Mouse (Mus musculus): Measurements from ENCODE around the gene Galr3. TPM values are rescaled to one million over a fixed set of nuclear protein-coding genes. Genes with fewer than 3 reads are reported as not detected.
A peak's percentile ranks its signal among the peaks of the same experiment; 100 is the strongest.

Galr3 gene
- polyA plus RNA-seq, 1 experiment from 2014 or later: 0.34 TPM

GRCm38 (mm10) chr15:79050964-79051363, 9.3 kb downstream of the Galr3 start:
- H3K4me2 ChIP-seq (replicated peaks; ENCODE audit: low read depth): no peak overlapping the region
- H3K4me1 ChIP-seq (replicated peaks; ENCODE audit: control insufficient read depth, insufficient read depth): no peaks in the 10 kb centered on the region
- 68% methylated on average over 2 of the region's 2 CpGs for WGBS
- no peaks in the 10 kb centered on the region for H3K9me3 ChIP-seq (ENCODE audit: control insufficient read depth, low read length)
- peaks cover 22% of the 10 kb centered on the region for H3K36me3 ChIP-seq (ENCODE audit: control insufficient read depth, insufficient read depth, low read length)
- ATAC-seq (ENCODE audit: low FRiP score, low TSS enrichment) (peak; percentile 41), DNase-seq (ENCODE audit: low spot score) (no peak)
- no peak overlapping the region for H3K9ac ChIP-seq (ENCODE audit: low read length)
- H3K27ac ChIP-seq (replicated peaks): peak overlapping the region; percentile 65
- no peak overlapping the region for H3K4me3 ChIP-seq (ENCODE audit: low read depth, low read length)
- no peak for TF ChIP-seq EP300 (optimal IDR thresholded peaks at IDR 0.05)
- TF ChIP-seq CTCF (IDR thresholded peaks at IDR 0.05; ENCODE audit: low read depth): no peak
- no peaks in the 10 kb centered on the region for H3K27me3 ChIP-seq (ENCODE audit: control insufficient read depth, insufficient read depth, low read length)

- peaks cover 29% of the 10 kb centered on the region for H3K36me3 ChIP-seq (ENCODE audit: control insufficient read depth, insufficient read depth, low read length)
- peak; percentile 66 for DNase-seq (ENCODE audit: low spot score)
- H3K4me1 ChIP-seq (replicated peaks; ENCODE audit: control insufficient read depth, insufficient read depth): no peaks in the 10 kb centered on the region
- peak; percentile 76 for ATAC-seq (ENCODE audit: low FRiP score, low TSS enrichment)
- peak overlapping the region; percentile 65 for H3K27ac ChIP-seq (replicated peaks)
- no peaks in the 10 kb centered on the region for H3K27me3 ChIP-seq (ENCODE audit: control insufficient read depth, insufficient read depth, low read length)
- H3K4me2 ChIP-seq (replicated peaks; ENCODE audit: low read depth): no peak overlapping the region
- 62% methylated on average over 13 of the region's 13 CpGs for WGBS
- no peak for TF ChIP-seq EP300 (optimal IDR thresholded peaks at IDR 0.05)
- TF ChIP-seq CTCF (IDR thresholded peaks at IDR 0.05; ENCODE audit: low read depth): no peak; the same call in 1 of the 2 replicates
- no peak overlapping the region for H3K4me3 ChIP-seq (ENCODE audit: low read depth, low read length)
- H3K9me3 ChIP-seq (ENCODE audit: control insufficient read depth, low read length): no peaks in the 10 kb centered on the region
- 0 out of 2 replicates have a peak overlapping the region, but pooled peaks have one; percentile 8 for H3K9ac ChIP-seq (ENCODE audit: low read length)
Measured at GRCm38 (mm10) chr15:79051461-79052360, 10.0 kb downstream of the Galr3 start.

DNA sequence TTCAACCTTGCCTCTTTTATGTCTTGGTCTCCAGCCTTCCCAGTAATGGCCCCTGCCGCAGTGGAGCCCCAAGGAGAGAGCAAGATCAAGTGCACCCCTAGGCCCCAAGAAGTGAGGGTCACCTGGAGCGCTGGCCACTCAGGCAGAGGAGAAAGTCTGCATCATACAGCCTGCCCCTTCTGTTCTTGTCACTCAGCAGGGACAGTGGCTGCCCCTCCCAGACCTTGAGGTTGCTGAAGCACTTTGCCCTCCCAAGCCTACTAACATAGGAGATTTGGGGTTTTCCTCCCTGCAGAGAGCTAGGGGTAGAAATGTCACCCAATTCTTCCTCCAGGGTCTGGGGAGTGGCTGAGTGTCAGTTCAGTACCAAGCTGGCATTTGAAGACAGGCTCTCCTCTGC, 10.7 kb downstream of the Galr3 start:
- no peak overlapping the region for H3K4me3 ChIP-seq (ENCODE audit: low read depth, low read length)
- no peak for DNase-seq (ENCODE audit: low spot score)
- WGBS: 81% methylated on average over 2 of the region's 2 CpGs
- H3K27me3 ChIP-seq (ENCODE audit: control insufficient read depth, insufficient read depth, low read length): no peaks in the 10 kb centered on the region
- peaks cover 29% of the 10 kb centered on the region for H3K36me3 ChIP-seq (ENCODE audit: control insufficient read depth, insufficient read depth, low read length)
- ATAC-seq (ENCODE audit: low FRiP score, low TSS enrichment): no peak
- H3K9ac ChIP-seq (ENCODE audit: low read length): no peak overlapping the region
- no peak overlapping the region for H3K4me2 ChIP-seq (replicated peaks; ENCODE audit: low read depth)
- 0 out of 2 replicates have a peak overlapping the region, but pooled peaks have one; percentile 4 for H3K27ac ChIP-seq (replicated peaks)
- TF ChIP-seq EP300 (optimal IDR thresholded peaks at IDR 0.05) (no peak), CTCF (IDR thresholded peaks at IDR 0.05; ENCODE audit: low read depth) (no peak)
- no peaks in the 10 kb centered on the region for H3K9me3 ChIP-seq (ENCODE audit: control insufficient read depth, low read length)
- H3K4me1 ChIP-seq (replicated peaks; ENCODE audit: control insufficient read depth, insufficient read depth): no peaks in the 10 kb centered on the region

- WGBS: 86% methylated on average over 7 of the region's 7 CpGs
- no peak for DNase-seq (ENCODE audit: low spot score)
Measured at GRCm38 (mm10) chr15:79056601-79057000, 14.9 kb downstream of the Galr3 start.

GRCm38 (mm10) chr15:79057850-79058249, 16.2 kb downstream of the Galr3 start:
- peaks cover 42% of the 10 kb centered on the region for H3K36me3 ChIP-seq (ENCODE audit: control insufficient read depth, insufficient read depth, low read length)

More at GRCm38 (mm10) chr15:79056601-79057000, 14.9 kb downstream of the Galr3 start:
- no peaks in the 10 kb centered on the region for H3K27me3 ChIP-seq (ENCODE audit: control insufficient read depth, insufficient read depth, low read length)
- no peak for TF ChIP-seq CTCF (IDR thresholded peaks at IDR 0.05; ENCODE audit: low read depth)
- no peak for TF ChIP-seq EP300 (optimal IDR thresholded peaks at IDR 0.05)
- no peak for ATAC-seq (ENCODE audit: low FRiP score, low TSS enrichment)
- peaks cover 42% of the 10 kb centered on the region for H3K36me3 ChIP-seq (ENCODE audit: control insufficient read depth, insufficient read depth, low read length)
- H3K4me1 ChIP-seq (replicated peaks; ENCODE audit: control insufficient read depth, insufficient read depth): no peaks in the 10 kb centered on the region
- H3K27ac ChIP-seq (replicated peaks): no peak overlapping the region
- H3K4me2 ChIP-seq (replicated peaks; ENCODE audit: low read depth): no peak overlapping the region
- H3K4me3 ChIP-seq (ENCODE audit: low read depth, low read length): no peak overlapping the region
- no peak overlapping the region for H3K9ac ChIP-seq (ENCODE audit: low read length)
- H3K9me3 ChIP-seq (ENCODE audit: control insufficient read depth, low read length): no peaks in the 10 kb centered on the region

More at GRCm38 (mm10) chr15:79057850-79058249, 16.2 kb downstream of the Galr3 start:
- Histone ChIP-seq H3K27ac (replicated peaks) (no peak overlapping the region), H3K4me3 (ENCODE audit: low read depth, low read length) (no peak overlapping the region), H3K4me2 (replicated peaks; ENCODE audit: low read depth) (no peak overlapping the region), H3K4me1 (replicated peaks; ENCODE audit: control insufficient read depth, insufficient read depth) (no peaks in the 10 kb centered on the region), H3K9ac (ENCODE audit: low read length) (no peak overlapping the region), H3K27me3 (ENCODE audit: control insufficient read depth, insufficient read depth, low read length) (no peaks in the 10 kb centered on the region), H3K9me3 (ENCODE audit: control insufficient read depth, low read length) (no peaks in the 10 kb centered on the region)
- WGBS: 89% methylated on average over 6 of the region's 6 CpGs
- TF ChIP-seq CTCF (IDR thresholded peaks at IDR 0.05; ENCODE audit: low read depth) (no peak), EP300 (optimal IDR thresholded peaks at IDR 0.05) (no peak)
- ATAC-seq (ENCODE audit: low FRiP score, low TSS enrichment): no peak
- DNase-seq (ENCODE audit: low spot score): no peak

Data from stomach, postnatal 0 days (tissue).